1 mouse cellular context compared by ENCODE assay signal in genomic region chr11:77630257-77630670, GRCm38 (mm10).
TF ChIP-seq lines count a peak whose summit lies in the region.

No protein-coding gene starts in this region.

TF ChIP-seq in CH12.LX, 34 proteins besides CTCF, POLR2A, EP300 and RAD21 (continued from another document):
- TF ChIP-seq NELFE (IDR thresholded peaks at IDR 0.05; ENCODE audit: low read depth, low read length) (no peak), BHLHE40 (IDR thresholded peaks at IDR 0.05; ENCODE audit: low read depth, low read length) (0 out of 2 replicates have a peak, but pooled peaks have one; percentile 8), PAX5 (IDR thresholded peaks at IDR 0.05; ENCODE audit: low read length) (no peak), CHD1 (IDR thresholded peaks at IDR 0.05; ENCODE audit: low read depth, low read length) (no peak)
